Mouse (Mus musculus) liver, adult 2 months (tissue): ENCODE measurements around the gene Gse1. TPM values are rescaled to one million over a fixed set of nuclear protein-coding genes. Genes with fewer than 3 reads are reported as not detected.

ENCODE experiments used
- DNase-seq: peaks from one replicate; pipeline ENCODE4 v3.0.0-alpha.2; 2011; ENCODE audit warnings: low read depth, low spot score; ENCODE audit errors: extremely low read depth
- H3K27ac ChIP-seq: fragments of 200-500 bp; replicated peaks from 2 replicates; pipeline ENCODE4 v1.5.1; 2012; ENCODE audit warnings: low read depth, mild to moderate bottlenecking, control low read depth, inconsistent platforms, low read length; ENCODE audit not compliant: insufficient read depth
- H3K27me3 ChIP-seq: fragments of 200-500 bp; 2 replicates; pipeline ENCODE4 v1.6.1; 2012; ENCODE audit warnings: mild to moderate bottlenecking, moderate library complexity, low read length, inconsistent platforms; ENCODE audit not compliant: control insufficient read depth, insufficient read depth
- H3K36me3 ChIP-seq: fragments of 200-500 bp; 2 replicates; pipeline ENCODE4 v1.6.1; 2012; ENCODE audit warnings: low read length, inconsistent platforms; ENCODE audit not compliant: control insufficient read depth, insufficient read depth
- H3K4me1 ChIP-seq: fragments of 200-500 bp; 2 replicates; pipeline ENCODE4 v1.6.1; 2011; ENCODE audit warnings: low read length; ENCODE audit not compliant: control insufficient read depth, insufficient read depth
- H3K4me3 ChIP-seq: fragments of 200-500 bp; 2 replicates; pipeline ENCODE4 v1.5.1; 2011; ENCODE audit warnings: low read depth, mild to moderate bottlenecking, control low read depth, low read length, moderate library complexity; ENCODE audit not compliant: insufficient read depth
- H3K79me2 ChIP-seq: fragments of 200-500 bp; 2 replicates; pipeline ENCODE4 v1.6.1; 2012; ENCODE audit warnings: inconsistent platforms, mild to moderate bottlenecking, low read length, moderate library complexity; ENCODE audit not compliant: control insufficient read depth, insufficient read depth
- H3K9ac ChIP-seq: fragments of 200-500 bp; 2 replicates; pipeline ENCODE4 v1.6.1; 2012; ENCODE audit warnings: low read depth, mild to moderate bottlenecking, control low read depth, inconsistent platforms, low read length
- CTCF ChIP-seq: fragments of 200-500 bp; IDR thresholded peaks from 2 replicates; pipeline ENCODE4 v1.5.1; 2011; ENCODE audit warnings: low read depth, low read length, control low read depth
- POLR2A ChIP-seq: fragments of 200-500 bp; IDR thresholded peaks from 2 replicates; pipeline ENCODE4 v1.6.1; 2011; ENCODE audit warnings: low read length, control low read depth; ENCODE audit not compliant: insufficient read depth; ENCODE audit errors: extremely low read depth
- WGBS: fragments of 180-500 bp; shearing (Covaris S2); methylation state at CpG from one replicate; pipeline ENCODE4 v1.1.7; 2018; 5-methylcytosine and 5-hydroxymethylcytosine counted together
- polyA plus RNA-seq: library from polyadenylated mRNA; depleted of rRNA; stranded (reverse); fragments of >200 nt; gene quantifications from 2 replicates; pipeline ENCODE4 v1.2.3, GENCODE M21; 2012
- total RNA-seq: library from RNA; depleted of rRNA; stranded (reverse); fragments of >200 nt; gene quantifications from 2 replicates; pipeline ENCODE4 v1.2.3, GENCODE M21; 2014

Gene Gse1
- total and polyA plus RNA-seq, 2 experiments = 2.6 to 10.0 TPM

GRCm38 (mm10) chr8:120264388-120264943, 36.2 kb downstream of the Gse1 start:
- H3K79me2 ChIP-seq = no peaks in the 10 kb centered on the region
- no peak for DNase-seq
- H3K36me3 ChIP-seq = no peaks in the 10 kb centered on the region
- no peaks in the 10 kb centered on the region for H3K27me3 ChIP-seq
- peaks cover 8% of the 10 kb centered on the region for H3K4me1 ChIP-seq
- 32% methylated on average over 13 of the region's 13 CpGs for WGBS
- peak overlapping the region; percentile 34 for H3K27ac ChIP-seq
- H3K4me3 ChIP-seq = peak overlapping the region; percentile 32; the same call in 1 of the 2 replicates
- H3K9ac ChIP-seq = peak overlapping the region; percentile 58
- TF ChIP-seq POLR2A = no peak
- TF ChIP-seq CTCF = no peak

GRCm38 (mm10) chr8:120264944-120265453, 36.7 kb downstream of the Gse1 start:
- DNase-seq = peak; percentile 81
- WGBS = under 1% methylated on average over 16 of the region's 16 CpGs
- H3K4me1 ChIP-seq = peaks cover 8% of the 10 kb centered on the region
- TF ChIP-seq POLR2A (no peak), CTCF (no peak)
- H3K79me2 ChIP-seq = no peaks in the 10 kb centered on the region
- peak overlapping the region; percentile 32; the same call in 1 of the 2 replicates for H3K4me3 ChIP-seq
- H3K27me3 ChIP-seq = no peaks in the 10 kb centered on the region
- H3K27ac ChIP-seq = peak overlapping the region; percentile 34
- H3K9ac ChIP-seq = peak overlapping the region; percentile 58
- no peaks in the 10 kb centered on the region for H3K36me3 ChIP-seq

- Histone ChIP-seq H3K4me3 (no peak overlapping the region), H3K36me3 (no peaks in the 10 kb centered on the region), H3K9ac (no peak overlapping the region), H3K4me1 (peaks cover 8% of the 10 kb centered on the region), H3K79me2 (no peaks in the 10 kb centered on the region), H3K27ac (no peak overlapping the region), H3K27me3 (no peaks in the 10 kb centered on the region)
- WGBS = 6% methylated on average over 4 of the region's 4 CpGs
- peak; percentile 71 for DNase-seq
- no peak for TF ChIP-seq CTCF
- no peak for TF ChIP-seq POLR2A
Observed at GRCm38 (mm10) chr8:120265471-120265870, 37.2 kb downstream of the Gse1 start.

GRCm38 (mm10) chr8:120268541-120268980, 40.3 kb downstream of the Gse1 start:
- no peaks in the 10 kb centered on the region for H3K36me3 ChIP-seq
- no peaks in the 10 kb centered on the region for H3K27me3 ChIP-seq
- no peaks in the 10 kb centered on the region for H3K79me2 ChIP-seq
- H3K27ac ChIP-seq = no peak overlapping the region
- TF ChIP-seq CTCF (no peak), POLR2A (no peak)
- no peak for DNase-seq
- peaks cover 8% of the 10 kb centered on the region for H3K4me1 ChIP-seq
- WGBS = 64% methylated on average over 19 of the region's 19 CpGs
- H3K9ac ChIP-seq = no peak overlapping the region
- no peak overlapping the region for H3K4me3 ChIP-seq

GRCm38 (mm10) chr8:120270449-120270848, 42.2 kb downstream of the Gse1 start:
- DNase-seq = peak; percentile 85
- Histone ChIP-seq H3K4me1 (peaks cover 3% of the 10 kb centered on the region; the same call in 1 of the 2 replicates), H3K9ac (peak overlapping the region; percentile 65), H3K27ac (peak overlapping the region; percentile 76), H3K79me2 (no peaks in the 10 kb centered on the region), H3K36me3 (no peaks in the 10 kb centered on the region), H3K27me3 (no peaks in the 10 kb centered on the region), H3K4me3 (peak overlapping the region; percentile 49; the same call in 1 of the 2 replicates)
- 42% methylated on average over 13 of the region's 13 CpGs for WGBS
- TF ChIP-seq CTCF = peak; percentile 29; the same call in 1 of the 2 replicates
- no peak for TF ChIP-seq POLR2A

GRCm38 (mm10) chr8:120273430-120273829, 45.2 kb downstream of the Gse1 start:
- Histone ChIP-seq H3K4me3 (no peak overlapping the region), H3K27ac (no peak overlapping the region), H3K36me3 (no peaks in the 10 kb centered on the region), H3K4me1 (peaks cover 4% of the 10 kb centered on the region; the same call in 1 of the 2 replicates), H3K27me3 (no peaks in the 10 kb centered on the region), H3K79me2 (no peaks in the 10 kb centered on the region), H3K9ac (no peak overlapping the region)
- 94% methylated on average over 4 of the region's 4 CpGs for WGBS
- no peak for DNase-seq
- TF ChIP-seq CTCF = no peak
- TF ChIP-seq POLR2A = no peak
